Mouse (Mus musculus) midbrain, embryonic 11.5 days (tissue): Measurements from ENCODE around the gene Rxfp3. TPM values are rescaled to one million over a fixed set of nuclear protein-coding genes. Genes with fewer than 3 reads are reported as not detected.

Source experiments
- ATAC-seq: fragments of 200-750 bp; cut with Nextera tagmentation; 2 replicates; pipeline ENCODE4 v1.8.0; 2017; ENCODE audit warnings: moderate TSS enrichment, moderate library complexity; ENCODE audit not compliant: low FRiP score
- DNase-seq: peaks from one replicate; pipeline ENCODE4 v3.0.0; 2015; ENCODE audit warnings: low spot score; ENCODE audit errors: missing footprints
- H3K27ac ChIP-seq: fragments of 300-500 bp; sonication (generic); 2 replicates; pipeline ENCODE4 v1.5.1; 2014; ENCODE audit warnings: low read depth, low read length
- H3K27me3 ChIP-seq: fragments of 300-500 bp; sonication (generic); 2 replicates; pipeline ENCODE4 v1.6.1; 2014; ENCODE audit warnings: mild to moderate bottlenecking, low read length, moderate library complexity, mixed read lengths; ENCODE audit not compliant: control insufficient read depth, insufficient read depth
- H3K36me3 ChIP-seq: fragments of 300-500 bp; sonication (generic); 2 replicates; pipeline ENCODE4 v1.6.1; 2014; ENCODE audit warnings: mild to moderate bottlenecking, low read length, moderate library complexity, mixed read lengths; ENCODE audit not compliant: control insufficient read depth, insufficient read depth
- H3K4me1 ChIP-seq: fragments of 300-500 bp; sonication (generic); 2 replicates; pipeline ENCODE4 v1.6.1; 2014; ENCODE audit warnings: low read length; ENCODE audit not compliant: control insufficient read depth, insufficient read depth
- H3K4me2 ChIP-seq: fragments of 300-500 bp; sonication (generic); 2 replicates; pipeline ENCODE4 v1.6.1; 2014; ENCODE audit warnings: mild to moderate bottlenecking, moderate library complexity
- H3K4me3 ChIP-seq: fragments of 300-500 bp; sonication (generic); 2 replicates; pipeline ENCODE4 v1.5.1; 2014; ENCODE audit warnings: low read depth, low read length
- H3K9ac ChIP-seq: fragments of 300-500 bp; sonication (generic); 2 replicates; pipeline ENCODE4 v1.6.1; 2014; ENCODE audit warnings: low read length
- H3K9me3 ChIP-seq: fragments of 300-500 bp; sonication (generic); 2 replicates; pipeline ENCODE4 v1.6.1; 2016; ENCODE audit warnings: low read length; ENCODE audit not compliant: control insufficient read depth
- WGBS: fragments of 180-500 bp; shearing (Covaris S2); extraction: QIAGEN DNeasy Blood & Tissue Kit; methylation state at CpG from one replicate; pipeline ENCODE4 v1.1.7; 2014; 5-methylcytosine and 5-hydroxymethylcytosine counted together
- polyA plus RNA-seq: library from polyadenylated mRNA; unstranded; fragments of >200 nt; fragmentation: Nextera tagmentation; extraction: Ambion mirVana; gene quantifications from 2 replicates; pipeline ENCODE4 v1.2.1, GENCODE M21; 2014

Rxfp3 gene
- polyA plus RNA-seq, 1 experiment from 2014 or later = 1.4 TPM

DNA sequence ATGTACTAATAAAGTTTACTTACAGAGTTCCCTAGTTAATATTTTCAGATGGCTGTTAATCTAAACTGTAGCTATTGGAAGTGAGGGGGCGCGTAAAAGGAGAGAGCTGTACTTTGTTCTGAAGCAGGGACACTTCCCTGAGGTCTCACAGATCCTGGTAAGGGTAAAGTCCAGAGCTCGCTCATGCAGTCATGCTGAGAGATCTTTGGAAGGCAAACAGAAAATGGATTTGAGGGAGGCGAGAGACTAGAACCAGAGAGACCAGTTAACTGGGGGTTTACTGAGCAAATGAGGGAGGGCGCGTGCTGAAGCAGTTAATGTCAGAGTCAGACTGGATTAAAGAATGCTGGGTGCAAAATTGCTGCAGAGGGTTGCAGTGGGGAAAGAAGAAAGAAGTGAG, 52.0 kb downstream of the Rxfp3 start:
- 77% methylated on average over 6 of the region's 6 CpGs for WGBS
- H3K4me2 ChIP-seq = no peak overlapping the region
- H3K9me3 ChIP-seq = no peaks in the 10 kb centered on the region
- DNase-seq (no peak), ATAC-seq (no peak)
- H3K4me1 ChIP-seq = no peaks in the 10 kb centered on the region; the same call in 1 of the 2 replicates
- no peaks in the 10 kb centered on the region for H3K36me3 ChIP-seq
- H3K4me3 ChIP-seq = no peak overlapping the region
- no peaks in the 10 kb centered on the region for H3K27me3 ChIP-seq
- no peak overlapping the region for H3K27ac ChIP-seq
- H3K9ac ChIP-seq = no peak overlapping the region

Other genes with a start within 250 kb of the Rxfp3 start
- gene C1qtnf3, start 85.7 kb downstream of the Rxfp3 start, polyA plus RNA-seq = 0.97 and 1.2 TPM in 2 replicates
- 10.1 and 11.9 TPM in 2 replicates for gene Amacr, start 56.2 kb downstream of the Rxfp3 start, polyA plus RNA-seq
- gene Slc45a2, start 37.3 kb downstream of the Rxfp3 start, polyA plus RNA-seq = 0.08 and 0.22 TPM in 2 replicates
- gene Adamts12, start 26.8 kb upstream of the Rxfp3 start, polyA plus RNA-seq = 2.3 and 2.9 TPM in 2 replicates